Mouse (Mus musculus): Measurements from ENCODE around the gene Dph3.

GRCm38 (mm10) chr14:32095646-32096045 is 10.1 kb upstream of the Dph3 start:
- TF ChIP-seq CTCF (conservative IDR thresholded peaks at IDR 0.05; ENCODE audit: low read length) (no peak), POU5F1 (IDR thresholded peaks at IDR 0.05; ENCODE audit: borderline replicate concordance, low read length) (no peak)

Data from E14TG2a.4 (cell line).